Mouse (Mus musculus): Measurements from ENCODE around the gene Dmrt3. TPM values are rescaled to one million over a fixed set of nuclear protein-coding genes. Genes with fewer than 3 reads are reported as not detected.
A peak's percentile ranks its signal among the peaks of the same experiment; 100 is the strongest.

The Dmrt3 gene
- total RNA-seq, 2 experiments from 2014 or later = not detected

- no peak for DNase-seq
- intact Hi-C loops (cut with DNase I; ENCODE audit: low total_unique reads) = no loop called here
Observed at GRCm38 (mm10) chr19:25671681-25672080, 61.6 kb downstream of the Dmrt3 start.

DNA sequence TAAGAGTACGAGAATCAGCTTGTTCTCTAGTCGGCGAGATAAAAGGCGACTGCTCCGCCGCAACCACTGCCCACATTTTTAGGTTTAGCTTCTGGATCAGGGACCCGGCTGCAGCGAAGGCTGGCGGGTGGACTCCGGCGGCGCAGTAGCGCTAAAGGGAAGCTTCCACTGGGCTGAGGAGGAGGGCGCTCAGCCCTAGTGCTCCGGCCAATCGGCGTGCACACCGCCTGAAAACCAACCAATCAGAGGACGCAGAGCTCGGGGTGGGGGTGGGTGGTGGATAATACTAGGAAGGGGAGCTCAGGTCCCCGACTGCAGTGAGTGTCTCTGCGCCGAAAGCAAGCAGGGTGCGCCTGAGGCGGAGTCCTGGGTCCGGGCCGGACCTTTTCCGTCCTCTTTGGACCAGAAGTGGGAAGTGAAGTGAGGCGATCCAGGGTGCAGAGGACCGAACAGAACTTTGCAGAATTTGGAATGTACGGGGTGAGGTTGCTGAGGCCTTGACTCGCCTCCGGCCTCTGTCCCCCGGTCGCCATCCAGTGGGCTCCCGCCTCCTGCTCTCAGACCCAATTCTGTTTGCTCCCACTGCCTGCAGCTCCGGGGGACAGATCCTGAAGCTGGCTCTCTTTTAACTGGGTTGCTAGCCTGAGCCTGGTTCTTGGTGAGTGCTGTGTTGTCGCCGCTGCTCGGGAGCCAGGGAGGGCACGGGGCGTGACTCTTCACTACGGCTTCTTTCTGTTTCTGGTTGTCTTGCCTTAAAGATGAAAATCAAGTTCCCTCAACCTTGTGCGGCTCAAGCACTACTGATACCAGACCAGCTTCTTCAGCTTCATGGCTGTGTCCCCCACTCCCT lies 62.2 kb downstream of the Dmrt3 start, which contains the start of gene Dmrt2:
Gene Dmrt2, plus strand, starts transcription at position 311 of the 850 bp plus-strand sequence.
- intact Hi-C loops (cut with DNase I; ENCODE audit: low total_unique reads) = no loop called here
- peak; percentile 84 for DNase-seq

Other genes with a start within 250 kb of the Dmrt3 start
- gene Dmrt1, start 104.7 kb upstream of the Dmrt3 start, total RNA-seq (2021) = not detected
- 1 to 10 TPM; 3.9 to 5.1 TPM for gene Dmrt2, start 62.1 kb downstream of the Dmrt3 start, total RNA-seq (2021)

Measured in gastrocnemius, postnatal 14 days (tissue).